Mouse (Mus musculus): ENCODE results near the gene Tspan18.

The Tspan18 gene

DNA sequence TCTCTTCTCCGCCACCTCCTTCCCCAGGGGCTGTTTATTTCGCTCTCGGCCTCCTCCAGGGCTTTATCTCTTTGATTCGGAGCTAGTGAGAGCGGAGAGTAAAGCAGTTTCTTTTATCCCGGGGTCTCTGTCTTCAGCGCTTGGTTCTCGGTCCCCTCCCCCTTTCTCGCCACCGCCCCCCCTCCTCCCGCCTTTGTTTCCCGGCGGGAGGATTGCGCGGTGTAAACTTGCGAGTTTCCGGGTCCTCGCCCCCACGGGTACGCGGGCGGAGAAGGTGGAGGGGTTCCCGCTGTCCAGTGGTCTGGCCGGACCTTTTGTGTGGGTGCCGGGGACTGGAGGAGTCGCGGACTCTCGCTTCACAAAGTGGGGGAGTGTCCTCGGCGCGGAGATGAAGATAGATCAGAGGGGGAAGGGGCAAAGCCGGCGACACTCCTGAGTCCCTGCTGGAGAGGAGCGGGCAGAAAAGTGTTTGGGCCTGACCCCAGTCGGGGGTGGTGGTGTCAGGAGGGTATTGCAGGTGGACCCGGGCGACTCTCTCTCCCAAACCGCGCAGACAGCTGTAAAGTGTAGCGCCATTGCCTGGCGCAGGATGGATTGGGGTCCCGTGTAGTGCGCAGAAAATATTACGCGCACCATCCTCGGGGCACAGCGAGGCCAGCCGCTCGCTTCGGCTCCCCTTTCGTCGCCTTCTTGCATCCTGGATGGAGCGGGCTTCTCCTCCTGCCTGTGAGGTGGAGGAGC is 146.1 kb downstream of the Tspan18 start:
- DNase-seq (ENCODE audit: extremely low read depth, low read depth): no peak

GRCm38 (mm10) chr2:93187323-93187996 is 146.8 kb downstream of the Tspan18 start, which contains the start of gene Trp53i11:
TSS of gene Trp53i11 (plus strand) at chr2:93187548.
- DNase-seq (ENCODE audit: extremely low read depth, low read depth): no peak

DNA sequence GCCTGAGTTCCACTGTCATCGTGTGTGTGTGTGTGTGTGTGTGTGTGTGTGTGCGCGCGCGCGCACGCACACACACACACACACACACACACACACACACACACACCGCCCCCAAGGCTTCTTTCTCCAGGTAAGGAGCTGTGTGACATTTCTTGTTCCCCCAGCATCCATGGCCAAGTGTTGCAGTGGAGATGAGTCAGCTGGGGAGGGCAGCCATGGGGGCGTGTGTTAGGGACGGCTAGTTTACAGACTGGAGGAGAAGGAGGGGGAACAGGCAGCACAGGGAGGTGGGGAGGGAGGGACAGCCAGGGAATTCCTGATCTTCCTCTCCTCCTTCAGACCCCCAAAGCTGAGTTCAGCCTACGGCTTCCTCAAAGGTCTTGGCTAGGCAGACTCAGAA is 151.4 kb downstream of the Tspan18 start:
- no peak for DNase-seq (ENCODE audit: extremely low read depth, low read depth)

GRCm38 (mm10) chr2:93180077-93180844 is 154.0 kb downstream of the Tspan18 start:
- DNase-seq (ENCODE audit: extremely low read depth, low read depth): no peak

- DNase-seq (ENCODE audit: extremely low read depth, low read depth): no peak
Observed at GRCm38 (mm10) chr2:93179603-93180002, 154.7 kb downstream of the Tspan18 start.

GRCm38 (mm10) chr2:93178313-93178677 is 156.0 kb downstream of the Tspan18 start:
- no peak for DNase-seq (ENCODE audit: extremely low read depth, low read depth)

- DNase-seq (ENCODE audit: extremely low read depth, low read depth): no peak
Observed at GRCm38 (mm10) chr2:93177668-93178312, 156.5 kb downstream of the Tspan18 start.

DNA sequence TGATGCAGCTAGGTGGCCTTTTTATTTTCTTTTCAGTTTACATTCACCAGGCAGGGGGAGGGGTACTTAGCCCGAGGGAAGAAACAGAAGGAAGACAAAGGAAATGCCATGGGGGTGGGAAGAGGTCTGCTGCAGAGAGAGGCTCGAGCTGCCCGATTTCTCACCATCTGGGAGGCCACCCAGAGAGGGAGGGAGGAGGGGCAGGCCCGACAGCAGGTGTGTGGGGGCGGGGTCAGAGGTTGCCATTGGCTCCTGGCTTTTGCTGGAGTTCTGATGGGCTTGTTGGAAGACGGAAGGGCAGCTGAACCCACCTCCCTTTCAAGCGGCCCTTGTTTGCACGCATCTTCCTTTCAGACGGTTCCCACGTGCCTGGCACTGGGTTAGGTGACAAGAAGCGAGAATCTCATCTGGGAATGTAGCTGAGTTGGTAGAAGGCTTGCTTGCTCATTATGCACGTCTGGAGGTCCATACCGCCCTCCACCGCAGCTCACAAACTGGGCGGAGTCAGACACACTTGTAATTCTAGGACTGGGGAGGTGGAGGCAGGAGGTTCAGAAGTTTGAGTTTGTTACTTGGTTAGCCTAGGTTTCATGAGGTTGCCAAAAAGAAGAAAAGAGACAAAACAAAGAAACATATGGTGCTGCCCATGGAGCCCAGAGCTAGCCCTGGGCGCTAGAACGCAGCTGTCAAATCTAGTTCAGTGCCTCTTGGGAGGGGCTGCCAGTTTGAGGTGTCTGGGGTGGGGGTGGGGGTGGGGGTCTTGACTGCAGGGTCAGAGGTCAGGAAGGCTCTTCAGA is 157.2 kb downstream of the Tspan18 start:
- no peak for DNase-seq (ENCODE audit: extremely low read depth, low read depth)

- no peak for DNase-seq (ENCODE audit: extremely low read depth, low read depth)
Observed at GRCm38 (mm10) chr2:93176193-93176798, 158.0 kb downstream of the Tspan18 start.

- DNase-seq (ENCODE audit: extremely low read depth, low read depth): no peak
Observed at GRCm38 (mm10) chr2:93175721-93176120, 158.6 kb downstream of the Tspan18 start.

DNA sequence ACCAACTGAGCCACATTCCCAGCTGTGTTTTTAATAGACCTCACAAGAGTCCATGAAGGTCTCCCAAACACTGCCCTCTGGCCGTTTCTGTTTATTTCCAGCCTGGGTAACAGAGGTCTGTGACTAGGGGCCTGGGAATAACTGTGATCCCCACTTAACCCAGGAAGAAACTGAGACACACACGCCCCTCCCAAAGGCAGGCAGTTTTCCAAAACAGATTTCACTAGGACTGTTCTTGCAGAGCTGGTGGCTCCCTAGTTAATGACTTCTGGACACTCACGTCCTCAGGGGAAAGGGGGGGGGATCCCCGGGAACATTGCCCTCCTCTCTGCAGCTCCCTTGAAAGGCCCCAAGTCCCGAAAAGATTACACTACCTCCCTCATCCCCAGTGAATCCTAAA is 159.0 kb downstream of the Tspan18 start:
- no peak for DNase-seq (ENCODE audit: extremely low read depth, low read depth)

GRCm38 (mm10) chr2:93174159-93174558 is 160.1 kb downstream of the Tspan18 start:
- no peak for DNase-seq (ENCODE audit: extremely low read depth, low read depth)

- DNase-seq (ENCODE audit: extremely low read depth, low read depth): no peak
Observed at GRCm38 (mm10) chr2:93172460-93172859, 161.8 kb downstream of the Tspan18 start.

- DNase-seq (ENCODE audit: extremely low read depth, low read depth): no peak
Observed at GRCm38 (mm10) chr2:93171929-93172328, 162.4 kb downstream of the Tspan18 start.

DNA sequence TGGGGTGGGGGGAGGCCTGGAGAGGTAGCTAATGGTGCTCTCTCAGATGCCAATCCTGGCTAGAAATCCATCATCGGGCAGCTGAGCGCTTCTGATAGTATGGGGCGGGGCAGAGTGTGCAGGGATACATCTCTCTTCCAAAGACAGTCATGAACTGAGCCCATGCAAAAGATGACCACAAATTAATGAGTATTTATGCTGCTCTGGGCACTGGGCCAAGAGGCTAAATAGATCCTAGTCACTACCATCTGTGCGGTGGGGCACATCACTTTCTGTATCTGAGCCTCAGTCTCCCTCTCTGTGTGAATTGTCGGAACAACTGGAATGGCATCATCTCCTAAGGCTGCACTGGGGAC is 163.5 kb downstream of the Tspan18 start:
- no peak for DNase-seq (ENCODE audit: extremely low read depth, low read depth)

DNA sequence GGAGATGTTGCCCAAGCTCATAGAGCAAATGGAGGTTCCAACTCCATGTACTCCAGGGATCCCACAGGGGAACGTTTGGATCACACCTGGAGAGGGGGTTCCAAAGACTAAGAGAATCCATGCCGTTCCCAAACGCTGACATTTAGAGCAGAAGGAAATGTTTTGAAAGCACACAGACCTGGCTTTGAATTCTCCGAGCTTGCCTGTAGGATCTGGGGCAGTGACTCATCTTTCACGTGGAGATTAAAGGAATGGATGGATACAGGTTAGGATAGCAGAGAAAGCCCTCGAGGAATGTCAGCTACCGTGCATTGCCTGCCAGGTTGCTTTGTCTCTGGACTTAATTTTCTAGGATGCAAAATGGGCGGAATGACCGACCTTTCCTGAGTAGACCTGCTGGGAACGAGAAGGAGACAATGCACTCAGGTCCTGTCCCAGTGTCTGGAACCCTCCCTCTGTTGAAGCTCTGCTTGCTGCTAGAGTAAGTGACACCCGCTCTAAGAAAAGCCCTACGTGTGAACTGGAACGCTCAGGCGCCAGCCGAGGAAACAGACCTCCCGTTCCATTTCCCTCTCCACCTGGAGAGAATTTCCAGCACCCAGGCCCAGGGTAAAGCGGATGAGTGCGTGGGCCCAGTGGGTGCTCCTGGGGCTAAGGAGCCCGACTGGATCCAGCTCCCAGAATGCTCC is 164.0 kb downstream of the Tspan18 start:
- DNase-seq (ENCODE audit: extremely low read depth, low read depth): no peak

DNA sequence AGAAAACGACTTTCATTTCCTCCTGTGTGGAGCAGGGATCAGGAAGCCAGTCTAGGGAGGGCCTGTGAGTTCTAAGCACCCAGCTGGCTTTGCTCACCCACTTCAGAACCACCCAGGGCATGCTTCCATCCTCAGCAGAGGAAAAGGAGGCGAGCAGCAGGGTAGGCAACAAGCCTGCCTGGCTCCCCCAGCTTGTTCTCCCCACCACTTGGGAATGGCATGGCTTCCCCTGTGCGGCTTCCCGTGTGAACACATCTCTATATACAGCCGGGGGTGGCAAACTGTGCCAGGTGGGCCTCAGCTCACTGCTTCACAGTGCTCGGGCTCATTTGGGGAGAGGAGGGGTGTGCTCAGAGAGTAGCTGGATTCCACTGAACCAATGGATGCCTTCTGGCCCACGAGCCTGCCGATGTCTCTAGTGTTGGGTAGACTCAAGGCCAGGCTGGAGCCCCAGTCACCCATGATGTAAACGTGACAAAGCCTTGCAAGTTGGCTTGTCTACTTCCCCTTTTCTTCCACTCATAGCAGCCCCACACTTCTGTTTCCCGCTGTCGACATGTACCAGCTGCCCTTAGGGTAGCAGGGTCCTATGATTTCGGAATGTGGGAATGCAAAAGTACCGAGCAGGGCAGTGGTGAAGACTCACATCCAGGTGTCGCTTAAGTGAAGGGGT is 167.4 kb downstream of the Tspan18 start:
- DNase-seq (ENCODE audit: extremely low read depth, low read depth): peak; percentile 47

- DNase-seq (ENCODE audit: extremely low read depth, low read depth): no peak
Observed at GRCm38 (mm10) chr2:93166295-93166694, 168.0 kb downstream of the Tspan18 start.

DNA sequence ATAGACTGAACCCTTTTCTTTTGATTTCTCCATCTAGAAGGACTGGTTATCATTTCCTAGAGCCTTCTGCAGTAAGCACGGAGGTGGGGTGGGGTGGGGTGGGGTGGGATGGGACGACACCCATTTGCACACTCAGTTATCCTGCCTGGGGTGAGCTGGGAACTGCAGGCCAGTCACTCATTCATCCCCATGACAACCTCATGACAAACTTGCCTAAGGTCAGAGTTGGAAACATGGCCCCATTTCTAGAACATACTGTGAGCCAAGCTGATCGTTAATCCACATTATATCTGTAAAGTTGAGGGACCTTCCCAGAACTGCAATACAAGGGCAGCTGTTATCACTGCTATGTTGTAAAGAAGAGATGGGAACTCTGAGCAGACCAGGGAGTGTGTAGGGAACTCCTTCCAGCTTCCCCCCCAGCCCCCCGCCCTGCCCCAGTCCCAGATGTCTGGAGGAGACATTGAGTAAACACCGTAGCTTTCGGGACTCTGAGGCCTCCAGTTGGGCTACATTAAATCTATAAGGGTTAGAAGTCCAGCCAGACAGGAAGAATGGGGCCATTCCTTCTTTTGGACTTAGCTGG is 170.5 kb downstream of the Tspan18 start:
- DNase-seq (ENCODE audit: extremely low read depth, low read depth): no peak
